Mouse (Mus musculus) myocyte (in vitro differentiated cells): ENCODE results near the gene Nfic.

Source experiments
- CEBPB ChIP-seq: IDR thresholded peaks from 2 replicates; pipeline ENCODE4 v1.6.1; 2011; ENCODE audit warnings: mild to moderate bottlenecking, moderate library complexity; ENCODE audit not compliant: poor library complexity, insufficient read depth, severe bottlenecking
- E2F4 ChIP-seq: IDR thresholded peaks from one replicate; pipeline ENCODE4 v1.6.1; 2011; ENCODE audit warnings: mild to moderate bottlenecking, control low read depth, moderate library complexity; ENCODE audit not compliant: insufficient read depth
- MAX ChIP-seq: IDR thresholded peaks from one replicate; pipeline ENCODE4 v1.6.1; 2011; ENCODE audit warnings: low read depth, mild to moderate bottlenecking, control low read depth
- MYOD1 ChIP-seq, 3 experiments: IDR thresholded peaks; one replicate each; pipeline ENCODE4 v1.6.1; 2011; ENCODE audit warnings: control low read depth in 2 of 3, low read depth in 2 of 3, mild to moderate bottlenecking in 2 of 3, moderate library complexity in 1 of 3; ENCODE audit not compliant: insufficient read length in 2 of 3, control insufficient read depth in 1 of 3
- MYOG ChIP-seq, 3 experiments: IDR thresholded peaks; one replicate each; pipeline ENCODE4 v1.6.1; 2011; ENCODE audit warnings: control low read depth in 2 of 3, low read depth in 2 of 3, mild to moderate bottlenecking in 2 of 3; ENCODE audit not compliant: insufficient read length in 2 of 3, control insufficient read depth in 1 of 3, insufficient read depth in 1 of 3
- POLR2A ChIP-seq: IDR thresholded peaks from one replicate; pipeline ENCODE4 v1.6.1; 2011; ENCODE audit warnings: low read depth, mild to moderate bottlenecking, control low read depth, moderate library complexity; ENCODE audit not compliant: insufficient read length
- POLR2AphosphoS2 ChIP-seq: IDR thresholded peaks from one replicate; pipeline ENCODE4 v1.6.1; 2011; ENCODE audit warnings: low read depth, control low read depth; ENCODE audit not compliant: insufficient read length
- REST ChIP-seq: IDR thresholded peaks from one replicate; pipeline ENCODE4 v1.6.1; 2011; ENCODE audit warnings: mild to moderate bottlenecking, control low read depth, moderate library complexity; ENCODE audit not compliant: insufficient read depth, insufficient read length
- SRF ChIP-seq: IDR thresholded peaks from one replicate; pipeline ENCODE4 v1.6.1; 2011; ENCODE audit warnings: low read depth; ENCODE audit not compliant: control insufficient read depth, insufficient read length
- TCF12 ChIP-seq: IDR thresholded peaks from one replicate; pipeline ENCODE4 v1.6.1; 2011; ENCODE audit warnings: mild to moderate bottlenecking, control low read depth; ENCODE audit not compliant: poor library complexity, insufficient read depth, severe bottlenecking
- TCF3 ChIP-seq: IDR thresholded peaks from one replicate; pipeline ENCODE4 v1.6.1; 2011; ENCODE audit warnings: low read depth, control low read depth; ENCODE audit not compliant: insufficient read length
- USF1 ChIP-seq: IDR thresholded peaks from one replicate; pipeline ENCODE4 v1.6.1; 2011; ENCODE audit warnings: low read depth, mild to moderate bottlenecking, control low read depth, moderate library complexity

- TF ChIP-seq POLR2AphosphoS2 (no peak), E2F4 (no peak), TCF3 (no peak), POLR2A (no peak), MAX (no peak), SRF (no peak), USF1 (no peak), TCF12 (no peak), MYOG (IDR thresholded peaks at IDR 0.05; ENCODE audit: control insufficient read depth in 1 of 3, insufficient read depth in 1 of 3, insufficient read length in 2 of 3, low read depth in 2 of 3) (no peak), MYOD1 (IDR thresholded peaks at IDR 0.05; ENCODE audit: control insufficient read depth in 1 of 3, insufficient read length in 2 of 3, low read depth in 2 of 3) (no peak), REST (no peak), CEBPB (no peak)
Measured at GRCm38 (mm10) chr10:81435436-81435835, 20.0 kb downstream of the Nfic start.
